21 mouse cellular contexts compared by ENCODE assay signal in genomic region chr3:41586330-41586729, GRCm38 (mm10). TPM values are rescaled to one million over a fixed set of nuclear protein-coding genes. Genes with fewer than 3 reads are reported as not detected.
A peak's percentile ranks its signal among the peaks of the same experiment; 100 is the strongest.
DNase-seq lines count a peak whose midpoint lies in the region; ATAC-seq and TF ChIP-seq lines count a peak whose summit lies in the region.
"Had no signal": no experiment of that assay in that cellular context is flagged by ENCODE, and none has a peak within 500 bp of the region (broad histone marks: within the 10 kb centered on the region; RNA-seq: fewer than 3 reads in every experiment).

No protein-coding gene starts in this region.

- DNase-seq in gastrocnemius, adult 2 months = no peak
- no peak for DNase-seq in gastrocnemius, postnatal 10 days
- peak; percentile 58 for DNase-seq in 3T3-L1 (ENCODE audit: low read depth, low spot score)
- peak; percentile 35 for DNase-seq in adipocyte (ENCODE audit: low spot score)
- no peak for DNase-seq in layer of hippocampus, postnatal 25 days (ENCODE audit: extremely low spot score in 1 of 2, low spot score in 1 of 2)
- DNase-seq in layer of hippocampus, postnatal 36 days = no peak
- DNase-seq: adrenal gland, postnatal 25 days; B cell, adult 2 months; cerebellum, adult 11 months; cerebellum, adult 18-20 months; cerebellum, adult 8-10 months; cerebellum, postnatal 25 days had no signal

- H3K36me3 ChIP-seq in E14TG2a.4 (ENCODE audit: insufficient read depth, low read length) = peaks cover 100% of the 10 kb centered on the region
- H3K36me3 ChIP-seq in liver, embryonic 12.5 days = peaks cover 69% of the 10 kb centered on the region
- H3K36me3 ChIP-seq: embryonic facial prominence, embryonic 12.5 days had no signal

- TF ChIP-seq CTCF in gastrocnemius, adult 2 months (IDR thresholded peaks at IDR 0.05) = no peak
- TF ChIP-seq CTCF in E14TG2a.4 (conservative IDR thresholded peaks at IDR 0.05; ENCODE audit: low read length) = no peak

- no peak overlapping the region for H3K4me2 ChIP-seq in liver, embryonic 12.5 days
- H3K4me2 ChIP-seq: embryonic facial prominence, embryonic 12.5 days; forebrain, embryonic 12.5 days had no signal

- 86% methylated on average over 6 of the region's 6 CpGs for WGBS in liver, embryonic 12.5 days (ENCODE audit: insufficient replicate concordance)

- intact Hi-C loops in gastrocnemius, adult 2 months (cut with DNase I) = no loop called here

- no peaks in the 10 kb centered on the region for H3K9me3 ChIP-seq in E14TG2a.4 (ENCODE audit: low read length)
- H3K9me3 ChIP-seq in liver, embryonic 12.5 days (replicated peaks) = no peaks in the 10 kb centered on the region
- H3K9me3 ChIP-seq: embryonic facial prominence, embryonic 10.5 days; embryonic facial prominence, embryonic 12.5 days; forebrain, embryonic 12.5 days had no signal

- H3K27ac ChIP-seq in gastrocnemius, adult 2 months = peak overlapping the region; percentile 16
- H3K27ac ChIP-seq in liver, embryonic 12.5 days = no peak overlapping the region
- H3K27ac ChIP-seq: embryonic facial prominence, embryonic 10.5 days; embryonic facial prominence, embryonic 12.5 days; forebrain, embryonic 12.5 days had no signal

- H3K9ac ChIP-seq in liver, embryonic 12.5 days = no peak overlapping the region
- H3K9ac ChIP-seq: embryonic facial prominence, embryonic 12.5 days; forebrain, embryonic 12.5 days had no signal

- ATAC-seq in liver, embryonic 12.5 days = no peak
- ATAC-seq: forebrain, embryonic 14.5 days; forebrain, embryonic 16.5 days had no signal

- no peaks in the 10 kb centered on the region for H3K27me3 ChIP-seq in E14TG2a.4 (ENCODE audit: insufficient read depth, low read length)
- H3K27me3 ChIP-seq in liver, embryonic 12.5 days (replicated peaks) = no peaks in the 10 kb centered on the region
- H3K27me3 ChIP-seq: CH12.LX; embryonic facial prominence, embryonic 12.5 days; forebrain, embryonic 12.5 days; Patski had no signal

- peaks cover 99% of the 10 kb centered on the region for H3K4me1 ChIP-seq in E14TG2a.4 (replicated peaks; ENCODE audit: low read depth, low read length)
- H3K4me1 ChIP-seq in liver, embryonic 12.5 days = peaks cover 44% of the 10 kb centered on the region

- H3K4me3 ChIP-seq in gastrocnemius, adult 2 months = no peak overlapping the region
- peak overlapping the region; percentile 59; the same call in 1 of the 2 replicates for H3K4me3 ChIP-seq in E14TG2a.4 (replicated peaks; ENCODE audit: low read length)
- H3K4me3 ChIP-seq in liver, embryonic 12.5 days = no peak overlapping the region
- H3K4me3 ChIP-seq: embryonic facial prominence, embryonic 10.5 days; embryonic facial prominence, embryonic 12.5 days; forebrain, embryonic 12.5 days had no signal

RNA-seq across cellular contexts. Expression of gene Jade1, which starts 30.8 kb away (rescaled TPM):
- 10 to 100 TPM; 17.5 to 24.2 TPM for total RNA-seq in gastrocnemius, adult 2 months (2021)
- 10 to 100 TPM; 26.0 to 31.1 TPM for total RNA-seq in gastrocnemius, postnatal 10 days (2021)
- 10 to 100 TPM; 23.9 to 26.7 TPM for total RNA-seq in layer of hippocampus, postnatal 25 days (2021)
- 13.8 and 14.0 TPM in 2 replicates for polyA plus RNA-seq in liver, embryonic 12.5 days (2016; fragmentation: Nextera tagmentation; extraction: Ambion mirVana)
- 10 to 100 TPM; 26.5 to 29.1 TPM for total RNA-seq in layer of hippocampus, postnatal 36 days (2021)

Comparison
In these comparisons a context has a peak if more than half of its experiments do, and no peak if none do; other contexts are left out.
1. DNase-seq: peak in 3T3-L1 (single experiment) and adipocyte (single experiment); none in gastrocnemius, adult 2 months (single experiment), gastrocnemius, postnatal 10 days (single experiment), layer of hippocampus, postnatal 25 days (0 of 2) and layer of hippocampus, postnatal 36 days (0 of 2).